Mouse (Mus musculus) thymus, postnatal 0 days (tissue): ENCODE data around the gene Rcor2. TPM values are rescaled to one million over a fixed set of nuclear protein-coding genes. Genes with fewer than 3 reads are reported as not detected.
A peak's percentile ranks its signal among the peaks of the same experiment; 100 is the strongest.

Experiments
- DNase-seq: peaks from one replicate; pipeline ENCODE4 v3.0.0-alpha.2; 2015; ENCODE audit warnings: low spot score
- polyA plus RNA-seq: library from polyadenylated mRNA; unstranded; fragments of >200 nt; fragmentation: Nextera tagmentation; extraction: Ambion mirVana; gene quantifications from 2 replicates; pipeline ENCODE4 v1.2.1, GENCODE M21; 2015

Rcor2 gene
- polyA plus RNA-seq = 7.3 and 8.1 TPM in 2 replicates

GRCm38 (mm10) chr19:7267091-7267741 is at the start of gene Rcor2:
TSS of gene Rcor2 (plus strand) at chr19:7267325.
- DNase-seq = peak; percentile 62

GRCm38 (mm10) chr19:7217926-7218267 is 49.2 kb upstream of the Rcor2 start:
- no peak for DNase-seq

GRCm38 (mm10) chr19:7218753-7219152 is 48.4 kb upstream of the Rcor2 start:
- DNase-seq = no peak

GRCm38 (mm10) chr19:7222196-7222595 is 44.9 kb upstream of the Rcor2 start:
- DNase-seq = no peak

- no peak for DNase-seq
Observed at GRCm38 (mm10) chr19:7223488-7223887, 43.6 kb upstream of the Rcor2 start.

- DNase-seq = no peak
Observed at GRCm38 (mm10) chr19:7224253-7224652, 42.9 kb upstream of the Rcor2 start.

GRCm38 (mm10) chr19:7225096-7225690 is 41.9 kb upstream of the Rcor2 start:
- no peak for DNase-seq

- DNase-seq = no peak
Observed at GRCm38 (mm10) chr19:7226511-7226914, 40.6 kb upstream of the Rcor2 start.

- peak; percentile 83 for DNase-seq
Observed at GRCm38 (mm10) chr19:7234537-7235221, 32.4 kb upstream of the Rcor2 start.

GRCm38 (mm10) chr19:7235461-7235860 is 31.7 kb upstream of the Rcor2 start:
- DNase-seq = no peak

GRCm38 (mm10) chr19:7236011-7236410 is 31.1 kb upstream of the Rcor2 start:
- DNase-seq = no peak

GRCm38 (mm10) chr19:7236742-7237141 is 30.4 kb upstream of the Rcor2 start:
- no peak for DNase-seq

- no peak for DNase-seq
Observed at GRCm38 (mm10) chr19:7239574-7239973, 27.6 kb upstream of the Rcor2 start.

GRCm38 (mm10) chr19:7240291-7240690 is 26.8 kb upstream of the Rcor2 start:
- DNase-seq = peak; percentile 32

- DNase-seq = peak; percentile 96
Observed at GRCm38 (mm10) chr19:7240782-7241690, 26.1 kb upstream of the Rcor2 start, which contains the start of gene Naa40. TSS of gene Naa40 (minus strand) at chr19:7241183.

- no peak for DNase-seq
Observed at GRCm38 (mm10) chr19:7246021-7246420, 21.1 kb upstream of the Rcor2 start.

- DNase-seq = no peak
Observed at GRCm38 (mm10) chr19:7257881-7258280, 9.2 kb upstream of the Rcor2 start.

- DNase-seq = no peak
Observed at GRCm38 (mm10) chr19:7261476-7261875, 5.6 kb upstream of the Rcor2 start.

- no peak for DNase-seq
Observed at GRCm38 (mm10) chr19:7261964-7262363, 5.2 kb upstream of the Rcor2 start.

- no peak for DNase-seq
Observed at GRCm38 (mm10) chr19:7262592-7262991, 4.5 kb upstream of the Rcor2 start.

GRCm38 (mm10) chr19:7264088-7264765 is 2.9 kb upstream of the Rcor2 start:
- peak; percentile 82 for DNase-seq
